Mouse (Mus musculus) urinary bladder, postnatal 14 days (tissue): ENCODE data around the gene Tmem130.
A peak's percentile ranks its signal among the peaks of the same experiment; 100 is the strongest.
"Not testable (repeated sequence)": the region's sequence is repeated elsewhere in the genome, so short reads cannot be mapped to it uniquely, and the experiment has no call there.

Source experiments
- DNase-seq: peaks from one replicate; pipeline ENCODE4 v3.0.0; 2021; ENCODE audit warnings: low spot score

Gene Tmem130

GRCm38 (mm10) chr5:144761161-144761868 is at the start of gene Tmem130:
Gene Tmem130 (minus strand): TSS chr5:144761818.
- peak; percentile 11 for DNase-seq

GRCm38 (mm10) chr5:144806931-144807330 is 45.3 kb upstream of the Tmem130 start:
- DNase-seq = no peak

- no peak for DNase-seq
Measured at GRCm38 (mm10) chr5:144804181-144804580, 42.6 kb upstream of the Tmem130 start.

GRCm38 (mm10) chr5:144803066-144803465 is 41.4 kb upstream of the Tmem130 start:
- DNase-seq = no peak

DNA sequence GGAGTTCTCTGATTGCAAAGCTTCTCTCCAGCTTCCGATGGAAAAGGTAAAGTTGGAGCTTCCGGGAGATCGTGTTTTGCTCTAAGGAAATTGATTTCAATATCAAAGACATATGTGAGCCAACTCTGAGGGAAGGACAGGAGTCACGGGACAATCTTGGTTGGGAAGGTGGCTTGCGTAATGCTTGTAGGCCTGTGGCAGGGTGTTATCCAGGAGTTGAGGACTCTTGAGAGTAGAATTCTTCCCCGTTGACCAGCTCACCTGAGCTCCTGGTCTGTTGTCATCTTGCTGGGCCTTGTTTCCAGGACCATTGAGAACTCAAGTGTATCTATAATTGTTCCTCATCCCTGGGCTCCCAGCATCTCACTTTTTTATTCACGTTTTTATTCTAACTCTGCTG is 35.5 kb upstream of the Tmem130 start:
- DNase-seq = no peak

DNA sequence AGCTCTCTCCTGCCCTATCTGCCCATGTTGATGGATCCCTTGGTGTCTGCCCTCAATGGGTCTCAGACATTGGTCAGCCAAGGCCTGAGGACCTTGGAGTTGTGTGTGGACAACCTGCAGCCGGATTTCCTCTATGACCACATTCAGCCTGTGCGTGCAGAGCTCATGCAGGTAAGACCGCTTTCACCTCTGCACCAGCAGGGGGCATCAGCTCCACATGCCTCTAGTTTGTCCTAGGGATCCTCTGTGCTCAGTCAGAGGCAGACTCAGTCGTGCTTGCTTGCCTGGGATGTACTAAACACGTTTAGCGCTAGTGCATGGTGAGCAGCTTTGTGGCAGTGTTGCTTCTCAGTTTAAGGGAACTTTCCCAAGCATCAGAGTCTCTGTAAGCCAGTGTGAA is 33.1 kb upstream of the Tmem130 start:
- no peak for DNase-seq

DNA sequence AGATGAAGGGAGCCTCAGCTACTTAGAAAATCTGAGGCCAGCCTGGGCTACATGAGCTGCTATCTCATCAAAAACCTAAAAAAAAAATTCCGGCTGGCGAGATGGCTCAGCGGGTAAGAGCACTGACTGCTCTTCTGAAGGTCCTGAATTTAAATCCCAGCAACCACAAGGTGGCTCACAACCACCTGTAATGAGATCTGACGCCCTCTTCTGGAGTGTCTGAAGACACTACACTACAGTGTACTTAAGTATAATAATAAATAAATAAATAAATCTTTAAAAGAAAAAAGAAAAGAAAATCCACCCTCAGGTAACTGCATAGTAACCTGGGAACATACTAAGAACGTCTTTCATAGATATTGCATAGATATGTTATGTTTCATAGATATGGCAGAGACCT is 31.8 kb upstream of the Tmem130 start:
- DNase-seq = no peak

DNA sequence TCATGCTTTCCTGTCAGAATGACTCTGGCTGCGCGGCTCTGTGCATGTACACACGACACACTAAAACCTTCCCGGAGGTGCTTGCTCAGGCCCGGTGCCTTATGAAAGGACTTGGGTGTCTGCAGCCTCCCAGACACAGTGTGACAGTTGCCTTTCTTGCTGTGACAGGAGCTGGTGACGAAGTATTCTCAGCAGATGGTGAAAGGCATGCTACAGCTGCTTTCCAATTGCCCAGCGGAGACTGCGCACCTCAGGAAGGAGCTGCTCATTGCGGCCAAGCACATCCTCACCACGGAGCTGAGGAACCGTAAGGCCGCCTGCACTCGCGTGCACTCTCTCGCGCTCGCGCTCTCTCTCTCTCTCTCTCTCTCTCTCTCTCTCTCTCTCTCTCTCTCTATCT is 24.8 kb upstream of the Tmem130 start:
- no peak for DNase-seq

DNA sequence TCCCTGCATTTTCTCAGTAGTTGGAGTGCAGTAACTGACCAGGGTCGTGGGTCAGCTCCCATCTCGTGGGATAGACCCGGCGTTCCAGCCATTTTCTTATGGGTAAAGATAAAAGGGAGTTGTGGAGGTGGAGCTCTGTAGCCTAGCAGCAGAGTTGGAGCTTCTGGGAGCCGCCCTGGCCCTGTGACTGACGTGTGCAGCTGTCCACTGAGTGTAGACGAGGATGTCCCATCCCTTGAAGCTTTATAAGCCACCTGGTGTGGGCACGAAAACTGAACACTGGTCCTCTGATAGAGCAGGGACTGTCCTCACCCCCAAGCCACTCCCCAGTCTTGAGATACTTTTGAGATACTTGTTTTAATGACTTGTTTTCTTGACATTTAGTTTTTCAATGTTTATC is 19.0 kb upstream of the Tmem130 start:
- no peak for DNase-seq

DNA sequence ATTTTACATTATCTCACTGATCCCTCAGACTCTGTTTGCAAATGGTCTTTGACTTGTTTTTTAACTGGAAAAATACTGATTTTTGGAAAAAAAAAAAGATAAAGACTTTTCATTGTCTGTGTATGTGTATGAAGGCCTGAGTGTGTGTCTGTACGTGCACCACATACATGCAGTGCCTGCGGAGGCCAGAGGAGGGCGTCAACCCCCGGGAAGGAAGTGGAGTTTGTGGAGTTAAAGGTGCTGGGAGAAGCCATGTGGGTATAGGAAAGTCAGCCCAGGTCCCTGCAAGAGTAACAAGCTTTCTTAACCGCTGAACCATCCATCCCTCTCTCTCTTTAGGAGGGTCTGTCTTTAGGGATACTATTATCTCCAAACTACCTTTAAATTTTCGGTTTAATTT is 11.6 kb upstream of the Tmem130 start:
- no peak for DNase-seq

GRCm38 (mm10) chr5:144769067-144769482 is 7.5 kb upstream of the Tmem130 start:
- DNase-seq = no peak

- peak; percentile 86 for DNase-seq
Measured at GRCm38 (mm10) chr5:144767911-144768841, 6.6 kb upstream of the Tmem130 start.

- not testable (repeated sequence) for DNase-seq
Measured at GRCm38 (mm10) chr5:144767106-144767798, 5.6 kb upstream of the Tmem130 start, which contains the start of gene Trrap. Gene Trrap (plus strand): TSS chr5:144767732.

DNA sequence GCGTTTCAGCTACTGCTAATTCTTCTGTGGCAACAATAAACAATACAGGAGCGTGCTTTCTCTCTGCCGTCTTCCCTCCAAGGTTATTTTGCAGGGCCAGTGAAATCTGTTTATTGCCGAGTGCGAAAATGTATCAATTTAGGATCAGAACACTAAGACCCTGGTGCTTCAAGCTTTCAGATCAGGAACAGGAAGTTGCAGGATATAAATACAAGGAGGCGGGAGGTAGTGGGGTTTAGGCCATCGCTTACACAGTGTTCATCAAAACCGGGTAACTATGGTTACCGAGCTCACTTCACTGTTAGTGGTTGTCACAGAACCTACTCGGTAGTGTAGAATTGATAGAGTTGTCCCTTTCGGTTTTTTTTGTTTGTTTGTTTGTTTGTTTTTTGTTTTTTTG is 5.0 kb upstream of the Tmem130 start:
- no peak for DNase-seq

GRCm38 (mm10) chr5:144766026-144766425 is 4.4 kb upstream of the Tmem130 start:
- DNase-seq = no peak

DNA sequence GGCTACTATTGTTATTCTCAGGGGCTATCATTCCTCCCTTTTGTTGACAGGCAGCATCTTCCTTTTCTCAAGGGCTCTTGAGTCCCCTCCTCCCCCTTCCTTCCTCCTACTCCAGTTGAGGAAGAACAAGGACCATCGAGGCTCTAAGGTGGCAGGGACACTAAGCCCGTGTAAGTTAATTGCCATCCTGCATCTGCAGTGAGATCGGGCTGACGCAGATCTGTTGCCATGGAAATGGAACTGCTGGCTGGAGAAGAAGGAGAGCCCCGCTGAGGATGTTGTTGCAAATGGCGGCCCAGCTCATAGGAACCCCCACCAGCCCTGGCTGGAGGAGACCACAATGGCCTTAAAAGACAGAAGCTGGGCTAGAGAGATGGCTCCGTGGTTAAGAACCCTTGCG is 3.2 kb downstream of the Tmem130 start:
- DNase-seq = no peak

- DNase-seq = no peak
Measured at GRCm38 (mm10) chr5:144757402-144757801, 4.2 kb downstream of the Tmem130 start.

DNA sequence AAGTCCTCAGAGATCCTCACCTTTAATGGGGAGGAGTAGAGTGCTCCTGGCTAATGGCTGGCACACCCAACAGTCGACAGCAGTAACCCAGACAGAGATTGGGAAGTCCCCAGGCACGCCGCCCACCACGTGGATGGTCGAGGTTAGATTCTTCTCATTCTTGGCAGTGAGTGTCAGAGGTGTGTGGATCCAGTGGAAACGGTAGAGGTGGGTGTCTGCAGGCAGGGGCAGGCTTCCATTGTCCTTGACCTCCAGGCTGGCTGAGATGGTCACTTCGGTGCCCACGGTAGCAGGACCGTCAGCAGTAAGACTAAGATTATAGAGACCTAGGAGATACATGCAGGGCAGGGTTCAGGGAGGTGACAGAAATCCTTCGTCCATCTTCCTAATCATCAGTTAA is 6.4 kb downstream of the Tmem130 start:
- DNase-seq = no peak

- peak; percentile 57 for DNase-seq
Measured at GRCm38 (mm10) chr5:144753041-144753440, 8.6 kb downstream of the Tmem130 start.

DNA sequence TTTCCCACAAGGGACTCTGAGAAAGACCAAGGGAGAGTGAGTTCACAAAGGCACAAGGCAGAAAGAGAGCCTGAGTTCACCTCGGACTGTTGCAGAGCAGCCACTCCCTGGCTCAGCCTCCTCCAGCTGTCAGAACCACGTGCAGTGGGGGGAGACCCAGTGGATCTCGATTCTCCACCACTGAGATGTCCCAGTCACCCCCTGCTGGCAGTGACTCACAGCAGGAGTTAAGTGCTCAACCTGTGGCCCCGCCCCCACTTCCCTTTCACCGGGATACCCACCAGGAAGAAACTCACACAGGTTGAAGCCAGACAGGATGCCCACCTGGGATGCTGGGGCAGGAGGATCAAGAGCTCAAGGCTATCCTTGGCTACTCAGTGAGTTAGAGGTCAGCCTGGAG is 9.2 kb downstream of the Tmem130 start:
- peak; percentile 47 for DNase-seq

GRCm38 (mm10) chr5:144737101-144737500 is 24.5 kb downstream of the Tmem130 start:
- no peak for DNase-seq

DNA sequence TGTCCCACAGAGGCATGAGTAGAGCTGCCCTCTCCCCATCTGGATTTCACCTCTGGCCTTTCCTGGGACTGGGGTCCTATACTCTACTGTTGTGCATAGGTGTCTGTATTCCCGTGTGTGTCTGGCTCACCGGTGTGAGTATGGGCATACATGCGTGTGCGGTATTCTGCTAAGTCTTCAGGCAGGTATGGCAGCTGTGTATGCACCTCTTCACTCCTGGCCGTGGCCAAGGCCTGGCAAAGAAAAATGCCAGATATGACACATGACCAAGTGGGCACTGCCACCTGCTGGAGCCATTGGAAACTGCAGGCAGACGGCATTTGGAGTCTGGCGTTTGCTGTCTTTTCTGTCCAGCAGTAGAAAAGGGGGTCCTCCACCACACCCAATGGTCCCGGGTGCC is 26.7 kb downstream of the Tmem130 start:
- peak; percentile 64 for DNase-seq

- peak; percentile 62 for DNase-seq
Measured at GRCm38 (mm10) chr5:144733953-144734352, 27.7 kb downstream of the Tmem130 start.
